ENCODE assay signal across 8 mouse cellular contexts in the genomic region with DNA sequence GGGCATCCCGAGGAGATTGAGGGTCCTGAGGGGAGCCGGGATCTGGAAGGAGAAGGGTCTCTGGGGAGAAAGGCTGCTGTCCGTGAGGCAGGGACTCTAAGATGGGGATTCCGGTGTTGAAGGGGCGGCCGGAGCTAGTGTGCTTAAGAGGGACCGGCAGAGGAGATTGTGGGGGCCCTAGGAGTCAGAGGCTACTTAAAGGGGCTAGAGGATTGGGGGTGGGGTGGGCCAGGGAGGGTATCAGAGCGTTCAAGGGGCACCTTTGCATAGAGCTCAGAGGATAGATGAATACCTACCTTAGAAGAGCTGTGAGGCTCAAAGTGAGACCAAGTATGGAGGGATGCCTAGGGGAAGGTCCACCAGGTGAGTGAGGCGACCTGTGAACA. TPM values are rescaled to one million over a fixed set of nuclear protein-coding genes. Genes with fewer than 3 reads are reported as not detected.
DNase-seq lines count a peak whose midpoint lies in the region; ATAC-seq and TF ChIP-seq lines count a peak whose summit lies in the region.

No protein-coding gene starts in this region.

- H3K4me1 ChIP-seq in heart, postnatal 0 days (ENCODE audit: control insufficient read depth, insufficient read depth) = peaks cover 8% of the 10 kb centered on the region; the same call in 1 of the 2 replicates
- H3K4me1 ChIP-seq in MEL (ENCODE audit: control insufficient read depth in 1 of 2, insufficient read depth in 2 of 2, low read length in 2 of 2) = peaks cover 17 to 34% of the 10 kb centered on the region in 2 experiments
- no peaks in the 10 kb centered on the region for H3K4me1 ChIP-seq in hindbrain, embryonic 11.5 days (replicated peaks; ENCODE audit: control insufficient read depth, insufficient read depth, low read length)
- peaks cover 7% of the 10 kb centered on the region; the same call in 1 of the 2 replicates for H3K4me1 ChIP-seq in midbrain, embryonic 11.5 days (ENCODE audit: control insufficient read depth, insufficient read depth, low read length)

- no peaks in the 10 kb centered on the region for H3K9me3 ChIP-seq in heart, postnatal 0 days (replicated peaks; ENCODE audit: control insufficient read depth, low read length)
- H3K9me3 ChIP-seq in MEL (replicated peaks; ENCODE audit: insufficient read depth, low read length) = no peaks in the 10 kb centered on the region
- no peaks in the 10 kb centered on the region for H3K9me3 ChIP-seq in hindbrain, embryonic 11.5 days (ENCODE audit: control insufficient read depth, low read length)
- no peaks in the 10 kb centered on the region for H3K9me3 ChIP-seq in midbrain, embryonic 11.5 days (ENCODE audit: control insufficient read depth, low read length)

- TF ChIP-seq POLR2A in MEL (IDR thresholded peaks at IDR 0.05; ENCODE audit: control insufficient read depth in 1 of 2, insufficient read depth in 1 of 2, low read depth in 1 of 2, low read length in 2 of 2, poor library complexity in 1 of 2) = no peak

- 2% methylated on average over 9 of the region's 9 CpGs for WGBS in heart, postnatal 0 days
- WGBS in hindbrain, embryonic 11.5 days = 1% methylated on average over 9 of the region's 9 CpGs
- 2% methylated on average over 9 of the region's 9 CpGs for WGBS in midbrain, embryonic 11.5 days

- H3K36me3 ChIP-seq in heart, postnatal 0 days (replicated peaks; ENCODE audit: control insufficient read depth, insufficient read depth, low read length) = no peaks in the 10 kb centered on the region
- H3K36me3 ChIP-seq in MEL (ENCODE audit: control insufficient read depth in 1 of 2, insufficient read depth in 2 of 2, low read length in 2 of 2) = peaks cover 12 to 36% of the 10 kb centered on the region in 2 experiments
- H3K36me3 ChIP-seq in hindbrain, embryonic 11.5 days (ENCODE audit: control insufficient read depth, insufficient read depth, low read length) = no peaks in the 10 kb centered on the region
- H3K36me3 ChIP-seq in midbrain, embryonic 11.5 days (ENCODE audit: control insufficient read depth, insufficient read depth, low read length) = no peaks in the 10 kb centered on the region

- peak overlapping the region; percentile 63 for H3K27ac ChIP-seq in heart, postnatal 0 days (ENCODE audit: low read depth)
- H3K27ac ChIP-seq in MEL (ENCODE audit: control insufficient read depth, low read depth, low read length) = peak overlapping the region; percentile 92
- H3K27ac ChIP-seq in hindbrain, embryonic 11.5 days (ENCODE audit: low read depth, low read length) = peak overlapping the region; percentile 94
- H3K27ac ChIP-seq in midbrain, embryonic 11.5 days (ENCODE audit: low read depth, low read length) = peak overlapping the region; percentile 90; the same call in 1 of the 2 replicates

- H3K9ac ChIP-seq in heart, postnatal 0 days (replicated peaks; ENCODE audit: low read depth, low read length) = peak overlapping the region; percentile 78
- H3K9ac ChIP-seq in MEL (ENCODE audit: control insufficient read depth, low read depth, low read length, poor library complexity, severe bottlenecking) = peak overlapping the region; percentile 99
- peak overlapping the region; percentile 69 for H3K9ac ChIP-seq in hindbrain, embryonic 11.5 days (ENCODE audit: low read depth, low read length)
- H3K9ac ChIP-seq in midbrain, embryonic 11.5 days (ENCODE audit: low read length) = peak overlapping the region; percentile 93

- no peak; the same call in 1 of the 2 replicates for ATAC-seq in heart, postnatal 0 days (ENCODE audit: insufficient read depth, low read depth)
- peak; percentile 60 for ATAC-seq in hindbrain, embryonic 11.5 days (ENCODE audit: low FRiP score)
- ATAC-seq in midbrain, embryonic 11.5 days (ENCODE audit: low FRiP score) = no peak; the same call in 1 of the 2 replicates

- no peak for TF ChIP-seq CTCF in heart, postnatal 0 days (IDR thresholded peaks at IDR 0.05; ENCODE audit: low read depth)
- TF ChIP-seq CTCF in MEL (IDR thresholded peaks at IDR 0.05 in 2 of 3, conservative IDR thresholded peaks at IDR 0.05 in 1 of 3; ENCODE audit: control insufficient read depth in 1 of 3, insufficient read depth in 1 of 3, low read depth in 2 of 3, low read length in 3 of 3, poor library complexity in 1 of 3, severe bottlenecking in 1 of 3) = no peak

- DNase-seq in heart, postnatal 0 days (ENCODE audit: low spot score) = peak; percentile 30
- DNase-seq in heart, adult 11 months = no peak
- DNase-seq in MEL (ENCODE audit: low read depth, low spot score) = peak; percentile 48
- DNase-seq in hindbrain, embryonic 11.5 days (ENCODE audit: low spot score) = no peak
- no peak for DNase-seq in midbrain, embryonic 11.5 days (ENCODE audit: low spot score, missing footprints)
- no peak for DNase-seq in urinary bladder, postnatal 10 days (ENCODE audit: low spot score)
- DNase-seq in gastrocnemius, postnatal 14 days = no peak
- no peak for DNase-seq in left cerebral cortex, adult 11 months (ENCODE audit: low spot score)

- H3K4me2 ChIP-seq in heart, postnatal 0 days (ENCODE audit: low read depth, low read length) = peak overlapping the region; percentile 75
- peak overlapping the region; percentile 63 for H3K4me2 ChIP-seq in hindbrain, embryonic 11.5 days (replicated peaks; ENCODE audit: low read depth, low read length)
- peak overlapping the region; percentile 81 for H3K4me2 ChIP-seq in midbrain, embryonic 11.5 days

- intact Hi-C loops in gastrocnemius, postnatal 14 days (cut with DNase I; ENCODE audit: low total_unique reads) = no loop called here

- TF ChIP-seq EP300 in heart, postnatal 0 days (IDR thresholded peaks at IDR 0.05; ENCODE audit: low read depth) = no peak
- no peak for TF ChIP-seq EP300 in MEL (IDR thresholded peaks at IDR 0.05; ENCODE audit: low read depth in 1 of 2, low read length in 2 of 2)

- H3K27me3 ChIP-seq in heart, postnatal 0 days (ENCODE audit: control insufficient read depth, insufficient read depth, low read length) = no peaks in the 10 kb centered on the region
- no peaks in the 10 kb centered on the region for H3K27me3 ChIP-seq in MEL (ENCODE audit: control insufficient read depth in 1 of 2, insufficient read depth in 2 of 2, low read length in 2 of 2)
- H3K27me3 ChIP-seq in hindbrain, embryonic 11.5 days (ENCODE audit: control insufficient read depth, insufficient read depth, low read length) = no peaks in the 10 kb centered on the region
- H3K27me3 ChIP-seq in midbrain, embryonic 11.5 days (ENCODE audit: control insufficient read depth, insufficient read depth, low read length) = no peaks in the 10 kb centered on the region

- no peak for TF ChIP-seq RAD21 in MEL (IDR thresholded peaks at IDR 0.05; ENCODE audit: low read depth, low read length)

- H3K4me3 ChIP-seq in heart, postnatal 0 days (ENCODE audit: low read depth, low read length) = peak overlapping the region; percentile 70
- peak overlapping the region; percentile 82 to 99 for H3K4me3 ChIP-seq in MEL (ENCODE audit: control insufficient read depth in 1 of 2, insufficient read depth in 1 of 2, low read depth in 2 of 2, low read length in 2 of 2)
- peak overlapping the region; percentile 60 for H3K4me3 ChIP-seq in hindbrain, embryonic 11.5 days (ENCODE audit: low read depth, low read length)
- peak overlapping the region; percentile 82 for H3K4me3 ChIP-seq in midbrain, embryonic 11.5 days (ENCODE audit: low read depth, low read length)

- peaks cover 28% of the 10 kb centered on the region for H3K79me2 ChIP-seq in MEL (ENCODE audit: control insufficient read depth, insufficient read depth, low read length, poor library complexity)

TF ChIP-seq in MEL, 35 proteins besides CTCF, POLR2A, EP300 and RAD21:
- peak; percentile 3; the same call in 1 of the 2 replicates for TF ChIP-seq TCF12 (IDR thresholded peaks at IDR 0.05; ENCODE audit: low read depth, low read length)
- peak; percentile 9; the same call in 1 of the 2 replicates for TF ChIP-seq MAX (IDR thresholded peaks at IDR 0.05; ENCODE audit: low read length)
- TF ChIP-seq ZMIZ1 (IDR thresholded peaks at IDR 0.05; ENCODE audit: low read depth, low read length) = no peak; the same call in 1 of the 2 replicates

RNA-seq across cellular contexts. Expression of a gene that starts 0.5 kb away (rescaled TPM):
- 10.0 and 23.3 TPM in 2 replicates for total RNA-seq in heart, postnatal 0 days (2014; rRNA removed; ENCODE audit: low replicate concordance)
- 5.4 and 6.7 TPM in 2 replicates for polyA plus RNA-seq in heart, postnatal 0 days (2015; fragmentation: Nextera tagmentation; extraction: Ambion mirVana)
- 29.6 and 34.4 TPM in 2 replicates for total RNA-seq in MEL (2012; rRNA removed)
- 10 to 100 TPM; 33.5 to 69.3 TPM for polyA plus RNA-seq in MEL (2012; ENCODE audit: insufficient read depth in 1 of 2, insufficient read length in 2 of 2, low read depth in 1 of 2, low replicate concordance in 2 of 2, missing spikeins in 1 of 2)
- polyA plus RNA-seq in hindbrain, embryonic 11.5 days (2014; fragmentation: Nextera tagmentation; extraction: Ambion mirVana) = 16.9 and 18.1 TPM in 2 replicates
- 14.1 and 14.2 TPM in 2 replicates for polyA plus RNA-seq in midbrain, embryonic 11.5 days (2014; fragmentation: Nextera tagmentation; extraction: Ambion mirVana)
- 10 to 100 TPM; 29.3 to 32.6 TPM for total RNA-seq in gastrocnemius, postnatal 14 days (2021)

RNA-seq across cellular contexts. Expression of a gene that starts 34.1 kb away (rescaled TPM):
- total RNA-seq in heart, postnatal 0 days (2014; rRNA removed; ENCODE audit: low replicate concordance) = 195 and 349 TPM in 2 replicates
- 147 and 157 TPM in 2 replicates for polyA plus RNA-seq in heart, postnatal 0 days (2015; fragmentation: Nextera tagmentation; extraction: Ambion mirVana)
- 85.7 and 111 TPM in 2 replicates for total RNA-seq in MEL (2012; rRNA removed)
- polyA plus RNA-seq in MEL (2012; ENCODE audit: insufficient read depth in 1 of 2, insufficient read length in 2 of 2, low read depth in 1 of 2, low replicate concordance in 2 of 2, missing spikeins in 1 of 2) = 100 to 1,000 TPM in 1 of 2 experiments, not detected in 1; 123 TPM
- 95.8 and 102 TPM in 2 replicates for polyA plus RNA-seq in hindbrain, embryonic 11.5 days (2014; fragmentation: Nextera tagmentation; extraction: Ambion mirVana)
- 89.9 and 91.8 TPM in 2 replicates for polyA plus RNA-seq in midbrain, embryonic 11.5 days (2014; fragmentation: Nextera tagmentation; extraction: Ambion mirVana)
- 10 to 100 TPM; 59.8 to 63.5 TPM for total RNA-seq in gastrocnemius, postnatal 14 days (2021)

Comparison
In these comparisons a context has a peak if more than half of its experiments do, and no peak if none do; other contexts are left out.
1. DNase-seq: peak in heart, postnatal 0 days (single experiment) and MEL (single experiment); none in heart, adult 11 months (single experiment), hindbrain, embryonic 11.5 days (single experiment), midbrain, embryonic 11.5 days (single experiment), urinary bladder, postnatal 10 days (single experiment), gastrocnemius, postnatal 14 days (single experiment) and left cerebral cortex, adult 11 months (single experiment).
2. Peak in every context shown above with its lines, with median percentiles within 50 percentile points of each other: H3K27ac ChIP-seq, H3K4me2 ChIP-seq, H3K4me3 ChIP-seq and H3K9ac ChIP-seq.